Mouse (Mus musculus): ENCODE data around the gene Setd7.

DNA sequence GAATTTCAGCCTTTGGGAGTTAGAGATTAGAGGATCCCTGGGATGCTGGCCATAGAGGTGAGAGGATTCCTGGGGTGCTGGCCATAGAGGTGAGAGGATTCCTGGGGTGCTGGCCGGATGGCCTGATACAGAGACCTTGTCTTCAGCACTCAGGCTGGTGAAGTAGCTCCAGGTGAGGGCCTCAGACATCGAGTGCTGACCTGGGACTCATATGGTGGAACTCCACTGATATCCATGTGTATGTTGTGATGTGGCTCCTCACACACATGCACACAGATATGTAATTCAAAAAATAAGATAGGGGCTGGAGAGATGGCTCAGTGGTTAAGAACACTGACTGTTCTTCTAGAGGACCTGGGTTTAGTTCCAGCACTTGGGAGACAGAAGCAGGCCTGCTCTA, 80.8 kb downstream of the Setd7 start:
- no peak for TF ChIP-seq POLR2A (IDR thresholded peaks at IDR 0.05; ENCODE audit: borderline replicate concordance, extremely low read depth, insufficient read depth, insufficient read length, poor library complexity, severe bottlenecking)
- TF ChIP-seq CTCF (IDR thresholded peaks at IDR 0.05; ENCODE audit: borderline replicate concordance, extremely low read depth, insufficient read depth, insufficient read length), result no peak
